In the genomic region with DNA sequence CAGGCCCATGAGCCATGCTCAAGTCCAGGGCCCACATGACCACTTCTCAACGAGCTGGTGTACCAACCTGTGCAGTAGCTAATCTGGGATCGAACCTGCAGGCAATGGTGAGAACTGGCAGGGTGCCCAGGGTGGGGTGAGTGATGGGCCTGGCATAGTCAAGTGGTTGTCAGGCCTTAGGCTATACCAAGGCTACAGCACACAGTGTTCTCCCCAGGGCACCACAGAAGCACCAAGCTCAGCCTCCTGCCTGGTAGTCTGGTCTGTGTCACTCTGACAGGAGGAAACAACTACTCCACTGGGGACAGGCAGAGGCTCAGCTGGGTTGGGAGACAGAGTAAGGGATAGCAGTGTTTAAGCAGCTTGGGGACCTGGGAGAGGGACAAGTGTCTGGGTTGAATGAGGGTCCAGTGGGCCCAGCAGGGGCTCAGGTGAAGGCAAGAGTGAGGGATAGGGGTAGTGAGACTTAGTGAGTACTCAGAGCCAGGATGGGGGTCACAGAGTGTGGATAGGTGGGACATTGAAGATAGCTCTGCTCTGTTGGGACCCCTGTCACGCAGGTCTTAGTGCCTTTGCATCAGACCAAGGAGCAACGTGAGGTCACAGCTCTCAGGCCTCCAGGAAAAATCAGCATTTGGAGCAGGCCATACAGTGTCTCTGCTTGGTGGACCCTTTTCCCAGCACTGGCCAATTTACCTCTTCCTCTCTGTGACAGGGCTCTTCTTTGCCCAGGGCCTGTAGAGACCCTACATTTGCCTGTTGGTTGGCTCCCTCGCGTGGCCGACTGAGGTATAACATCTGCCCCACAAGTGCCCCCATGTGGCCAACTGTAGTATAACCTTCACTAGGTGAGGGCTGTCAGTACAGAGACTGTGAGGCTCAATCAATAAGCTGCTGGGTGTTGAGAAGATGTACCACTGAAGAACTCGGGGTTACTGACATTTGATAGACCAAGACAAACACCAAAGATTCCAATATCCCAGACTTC, we compare ENCODE assay signal across 9 mouse cellular contexts. TPM values are rescaled to one million over a fixed set of nuclear protein-coding genes. Genes with fewer than 3 reads are reported as not detected.
DNase-seq lines count a peak whose midpoint lies in the region; ATAC-seq and TF ChIP-seq lines count a peak whose summit lies in the region.
"Had no signal": no experiment of that assay in that cellular context is flagged by ENCODE, and none has a peak within 500 bp of the region (broad histone marks: within the 10 kb centered on the region; RNA-seq: fewer than 3 reads in every experiment).

No protein-coding gene starts in this region.

- H3K4me1 ChIP-seq in ES-E14 (ENCODE audit: control insufficient read depth in 2 of 2, insufficient read depth in 2 of 2, low read length in 2 of 2, poor library complexity in 1 of 2): peaks cover 0 to 6% of the 10 kb centered on the region in 2 experiments; a peak in 1 of 4 replicates
- no peaks in the 10 kb centered on the region for H3K4me1 ChIP-seq in forebrain, embryonic 16.5 days (replicated peaks; ENCODE audit: control insufficient read depth, insufficient read depth, low read length)
- H3K4me1 ChIP-seq in lung, embryonic 14.5 days (ENCODE audit: insufficient read depth): peaks cover 6% of the 10 kb centered on the region; the same call in 1 of the 2 replicates
- H3K4me1 ChIP-seq: megakaryocyte, embryonic 14.5 days had no signal

- no peaks in the 10 kb centered on the region for H3K27me3 ChIP-seq in forebrain, embryonic 16.5 days (replicated peaks; ENCODE audit: control insufficient read depth, insufficient read depth, low read length)
- no peaks in the 10 kb centered on the region for H3K27me3 ChIP-seq in lung, embryonic 14.5 days (ENCODE audit: insufficient read depth, low read length)

- no peaks in the 10 kb centered on the region for H3K36me3 ChIP-seq in ES-E14 (ENCODE audit: control insufficient read depth, insufficient read depth, low read length, poor library complexity, severe bottlenecking)
- H3K36me3 ChIP-seq in forebrain, embryonic 16.5 days (ENCODE audit: control insufficient read depth, insufficient read depth): no peaks in the 10 kb centered on the region
- no peaks in the 10 kb centered on the region for H3K36me3 ChIP-seq in lung, embryonic 14.5 days (ENCODE audit: insufficient read depth)

- intact Hi-C loops in heart, postnatal 36 days (cut with DNase I): loop anchor here (1.0 to 2.0 kb wide), 2 partner anchors 25 to 168 kb away; no protein-coding TSS in a partner anchor

- no peak overlapping the region for H3K4me3 ChIP-seq in ES-E14 (ENCODE audit: insufficient read depth in 1 of 2, low read depth in 1 of 2, low read length in 2 of 2, poor library complexity in 1 of 2, severe bottlenecking in 1 of 2)
- H3K4me3 ChIP-seq in forebrain, embryonic 16.5 days (replicated peaks; ENCODE audit: low read length): no peak overlapping the region
- H3K4me3 ChIP-seq in layer of hippocampus, adult 2 months: no peak overlapping the region
- H3K4me3 ChIP-seq in lung, embryonic 14.5 days (ENCODE audit: low read depth, low read length): no peak overlapping the region
- H3K4me3 ChIP-seq: megakaryocyte, embryonic 14.5 days had no signal

- TF ChIP-seq CTCF in layer of hippocampus, adult 2 months (conservative IDR thresholded peaks at IDR 0.05): peak; percentile 100
- peak; percentile 100 for TF ChIP-seq CTCF in lung, embryonic 14.5 days (IDR thresholded peaks at IDR 0.05; ENCODE audit: low read depth)

- H3K9ac ChIP-seq in ES-E14 (ENCODE audit: insufficient read depth, low read depth, low read length, poor library complexity, severe bottlenecking): no peak overlapping the region
- H3K9ac ChIP-seq in forebrain, embryonic 16.5 days (replicated peaks; ENCODE audit: low read depth, low read length): no peak overlapping the region
- H3K9ac ChIP-seq in lung, embryonic 14.5 days: no peak overlapping the region

- WGBS in forebrain, embryonic 16.5 days: 28% methylated on average over 8 of the region's 8 CpGs
- 29% methylated on average over 8 of the region's 8 CpGs for WGBS in lung, embryonic 14.5 days

- H3K27ac ChIP-seq in ES-E14 (ENCODE audit: insufficient read depth, low read depth, low read length, poor library complexity, severe bottlenecking): no peak overlapping the region
- H3K27ac ChIP-seq in forebrain, embryonic 16.5 days (ENCODE audit: low read length): no peak overlapping the region
- no peak overlapping the region for H3K27ac ChIP-seq in layer of hippocampus, adult 2 months
- no peak overlapping the region for H3K27ac ChIP-seq in lung, embryonic 14.5 days (ENCODE audit: low read depth)

- in situ Hi-C loops in ES-E14 (cut with MboI; ENCODE audit: low sequenced_read_pairs in 2 of 2, unreplicated experiment in 2 of 2): no loop called here

- H3K4me2 ChIP-seq in forebrain, embryonic 16.5 days (ENCODE audit: low read length): no peak overlapping the region
- H3K4me2 ChIP-seq in lung, embryonic 14.5 days: no peak overlapping the region

- peak; percentile 60 for DNase-seq in ES-E14 (ENCODE audit: low read depth, low spot score)
- peak; percentile 55 for DNase-seq in cerebellum, adult 11-12 months
- peak; percentile 85 to 87 for DNase-seq in heart, postnatal 36 days
- DNase-seq in layer of hippocampus, adult 2 months (ENCODE audit: low spot score in 2 of 2): peak; percentile 69 to 90
- peak; percentile 84 for DNase-seq in lung, embryonic 14.5 days
- peak; percentile 83 for DNase-seq in ovary, postnatal 10 days (ENCODE audit: low spot score)
- peak; percentile 35 to 76 for DNase-seq in thymus, postnatal 10 days (ENCODE audit: low spot score in 2 of 2)

- H3K9me3 ChIP-seq in ES-E14 (ENCODE audit: control insufficient read depth, insufficient read depth, low read depth, low read length): no peaks in the 10 kb centered on the region
- no peaks in the 10 kb centered on the region for H3K9me3 ChIP-seq in forebrain, embryonic 16.5 days (ENCODE audit: control insufficient read depth, low read length)
- no peaks in the 10 kb centered on the region for H3K9me3 ChIP-seq in lung, embryonic 14.5 days (ENCODE audit: low read depth, low read length)
- H3K9me3 ChIP-seq: megakaryocyte, embryonic 14.5 days had no signal

- ATAC-seq in forebrain, embryonic 16.5 days: peak; percentile 82
- ATAC-seq in lung, embryonic 14.5 days (ENCODE audit: insufficient read depth): peak; percentile 84

TF ChIP-seq in ES-E14, 5 proteins besides CTCF, POLR2A, EP300 and RAD21:
- TF ChIP-seq ZC3H11A (IDR thresholded peaks at IDR 0.05; ENCODE audit: borderline replicate concordance, low read depth, low read length): peak; percentile 64; the same call in 1 of the 2 replicates
- TF ChIP-seq ZNF384 (IDR thresholded peaks at IDR 0.05; ENCODE audit: low read depth, low read length): 0 out of 2 replicates have a peak, but pooled peaks have one; percentile 27
- no peak for TF ChIP-seq HCFC1 (IDR thresholded peaks at IDR 0.05; ENCODE audit: borderline replicate concordance, insufficient read depth, low read length)
- no peak for TF ChIP-seq CHD2 (IDR thresholded peaks at IDR 0.05; ENCODE audit: low read depth, low read length)

RNA-seq across cellular contexts. Expression of a gene that starts 12.0 kb away (rescaled TPM):
- total RNA-seq in ES-E14 (2012; rRNA removed): 0.80 TPM in 1 of 2 replicates, not detected in the other
- 6.4 TPM in 2 replicates for polyA plus RNA-seq in forebrain, embryonic 16.5 days (2015; fragmentation: Nextera tagmentation; extraction: Ambion mirVana)
- not detected for total RNA-seq in heart, postnatal 36 days (2021)
- total RNA-seq in layer of hippocampus, adult 2 months (2021): under 1 TPM; 0.36 to 0.93 TPM
- polyA plus RNA-seq in lung, embryonic 14.5 days (2014; fragmentation: Nextera tagmentation; extraction: Ambion mirVana): 0.55 and 0.84 TPM in 2 replicates

RNA-seq across cellular contexts. Expression of a gene that starts 50.1 kb away (rescaled TPM):
- 5.4 and 7.5 TPM in 2 replicates for total RNA-seq in ES-E14 (2012; rRNA removed)
- 0.40 and 0.98 TPM in 2 replicates for polyA plus RNA-seq in forebrain, embryonic 16.5 days (2015; fragmentation: Nextera tagmentation; extraction: Ambion mirVana)
- total RNA-seq in heart, postnatal 36 days (2021): not detected
- under 1 TPM; 0.28 to 0.37 TPM for total RNA-seq in layer of hippocampus, adult 2 months (2021)
- polyA plus RNA-seq in lung, embryonic 14.5 days (2014; fragmentation: Nextera tagmentation; extraction: Ambion mirVana): 2.2 and 3.3 TPM in 2 replicates
